Mouse (Mus musculus) frontal cortex, postnatal 36 days (tissue): ENCODE results near the gene Gm9112.
"Not testable (repeated sequence)": the region's sequence is repeated elsewhere in the genome, so short reads cannot be mapped to it uniquely, and the experiment has no call there.

ENCODE experiments used
- DNase-seq, 2 experiments: peaks; one replicate each; pipeline ENCODE4 v3.0.0; 2022; ENCODE audit warnings: low spot score in 2 of 2

Gene Gm9112

GRCm38 (mm10) chrX:102707535-102707934 lies at the start of gene Gm9112, which contains the start of gene Dmrtc1b:
Gene Gm9112, minus strand, starts transcription at chrX:102707635.
Gene Dmrtc1b, plus strand, starts transcription at chrX:102707865.
- not testable (repeated sequence) for DNase-seq

DNA sequence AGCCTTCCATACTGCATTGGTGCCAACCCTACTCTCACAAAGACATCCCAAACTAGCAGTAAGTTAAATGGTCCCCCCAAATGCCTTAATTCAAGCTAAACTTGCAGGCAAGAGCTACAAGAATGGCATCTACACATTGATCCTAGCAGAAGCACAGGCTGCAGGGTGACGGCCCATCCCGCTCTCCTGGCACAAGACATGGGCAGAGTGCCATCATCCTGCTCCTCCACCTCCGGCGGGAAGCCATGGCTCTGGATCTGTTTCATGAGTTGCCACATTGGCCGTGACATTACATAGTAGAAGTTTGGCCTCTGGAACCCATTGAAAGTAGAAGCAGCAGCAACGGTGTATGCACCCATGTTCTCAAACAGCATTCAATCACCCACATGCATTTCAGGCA lies 16.8 kb upstream of the Gm9112 start:
- not testable (repeated sequence) for DNase-seq

GRCm38 (mm10) chrX:102700636-102701035 lies 6.8 kb downstream of the Gm9112 start:
- DNase-seq, result not testable (repeated sequence)

DNA sequence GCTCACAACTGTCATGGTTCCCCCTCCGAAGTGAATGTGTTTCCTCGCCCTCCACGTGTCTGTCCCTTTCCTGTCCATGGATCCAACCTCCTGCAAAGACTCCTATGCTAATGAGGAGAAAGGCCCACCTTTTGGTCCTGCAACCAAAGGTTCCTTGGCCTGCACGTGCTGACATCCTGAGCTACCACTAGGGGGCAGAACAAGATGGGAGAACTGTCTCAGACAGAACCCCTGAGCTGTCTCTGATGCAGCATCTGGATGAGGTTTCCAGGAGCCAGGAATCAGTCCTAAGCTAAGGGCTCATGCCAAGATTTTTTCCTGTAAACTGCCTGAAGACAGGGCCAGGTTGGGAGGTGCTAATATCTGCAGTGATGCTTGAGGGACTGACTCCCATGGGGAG lies 18.2 kb downstream of the Gm9112 start:
- peak; percentile 28 to 39 for DNase-seq

GRCm38 (mm10) chrX:102686872-102687271 lies 20.6 kb downstream of the Gm9112 start, which contains the start of gene Gm3880:
Gene Gm3880, minus strand, starts transcription at chrX:102686972.
- DNase-seq, result not testable (repeated sequence)

DNA sequence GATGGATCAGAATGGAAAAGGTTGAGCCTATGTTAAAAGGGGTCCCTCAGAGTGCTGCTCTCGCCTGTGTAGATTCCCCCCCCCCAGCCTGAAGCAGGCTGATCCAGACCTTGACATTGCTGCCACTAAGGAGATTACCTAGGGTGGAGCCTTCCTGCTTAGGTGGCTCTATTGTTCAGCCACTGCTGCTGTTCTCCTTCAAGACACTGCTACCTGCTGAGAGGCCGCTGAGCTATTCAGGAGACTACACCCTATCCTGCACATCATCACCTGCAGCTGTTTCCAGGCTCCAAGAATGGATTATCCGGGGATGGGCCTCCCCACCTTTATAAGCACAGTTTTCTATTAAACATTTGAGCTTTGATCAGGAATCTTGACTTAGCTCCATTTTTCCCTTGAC lies 22.7 kb downstream of the Gm9112 start:
- DNase-seq, result not testable (repeated sequence)

DNA sequence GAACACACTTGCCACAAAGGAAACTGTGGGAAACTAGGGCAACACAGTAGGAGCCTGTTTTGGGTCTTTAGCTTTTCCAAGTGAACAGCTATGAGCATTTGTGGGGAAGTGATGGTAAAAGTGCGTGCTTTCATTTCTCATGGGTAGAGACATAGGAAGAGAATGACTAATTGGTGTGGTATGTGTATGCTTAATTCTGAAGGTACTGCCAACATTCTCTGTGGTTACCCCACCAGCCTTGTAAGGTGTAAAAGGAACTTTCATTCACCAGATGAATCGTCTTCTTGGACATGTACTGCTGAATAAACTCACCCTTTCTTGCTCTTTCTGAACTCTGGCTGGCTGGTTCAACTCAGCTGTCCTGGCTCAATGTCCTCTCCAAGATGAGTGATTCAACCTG lies 40.8 kb downstream of the Gm9112 start:
- DNase-seq, result no peak

- DNase-seq, result peak; percentile 8 to 33
Measured at GRCm38 (mm10) chrX:102660712-102661111, 46.7 kb downstream of the Gm9112 start.
